Mouse (Mus musculus) stomach, embryonic 16.5 days (tissue): ENCODE results near the gene Gba. TPM values are rescaled to one million over a fixed set of nuclear protein-coding genes. Genes with fewer than 3 reads are reported as not detected.
A peak's percentile ranks its signal among the peaks of the same experiment; 100 is the strongest.

Experiments used
- ATAC-seq: fragments of 200-750 bp; cut with Nextera tagmentation; 2 replicates; pipeline ENCODE4 v1.8.0; 2017; ENCODE audit warnings: moderate number of reproducible peaks, moderate TSS enrichment; ENCODE audit not compliant: insufficient read depth, low FRiP score
- H3K27ac ChIP-seq: fragments of 300-500 bp; sonication (generic); 2 replicates; pipeline ENCODE4 v1.5.1; 2014; ENCODE audit warnings: low read length
- H3K27me3 ChIP-seq: fragments of 300-500 bp; sonication (generic); 2 replicates; pipeline ENCODE4 v1.6.1; 2014; ENCODE audit warnings: low read length, control low read depth, mixed read lengths; ENCODE audit not compliant: control insufficient read depth, insufficient read depth
- H3K36me3 ChIP-seq: fragments of 300-500 bp; sonication (generic); 2 replicates; pipeline ENCODE4 v1.6.1; 2014; ENCODE audit warnings: low read length; ENCODE audit not compliant: control insufficient read depth, insufficient read depth
- H3K4me1 ChIP-seq: fragments of 300-500 bp; sonication (generic); 2 replicates; pipeline ENCODE4 v1.6.1; 2014; ENCODE audit warnings: low read length, control low read depth, mixed read lengths; ENCODE audit not compliant: control insufficient read depth, insufficient read depth
- H3K4me2 ChIP-seq: fragments of 300-500 bp; sonication (generic); 2 replicates; pipeline ENCODE4 v1.6.1; 2014; ENCODE audit warnings: low read depth, low read length, mixed read lengths
- H3K4me3 ChIP-seq: fragments of 300-500 bp; sonication (generic); replicated peaks from 2 replicates; pipeline ENCODE4 v1.5.1; 2014; ENCODE audit warnings: mild to moderate bottlenecking, low read length
- H3K9ac ChIP-seq: fragments of 300-500 bp; sonication (generic); 2 replicates; pipeline ENCODE4 v1.6.1; 2014; ENCODE audit warnings: low read length
- H3K9me3 ChIP-seq: fragments of 300-500 bp; sonication (generic); replicated peaks from 2 replicates; pipeline ENCODE4 v1.6.1; 2016; ENCODE audit warnings: low read length, control low read depth; ENCODE audit not compliant: control insufficient read depth
- WGBS: fragments of 180-500 bp; shearing (Covaris S2); extraction: QIAGEN DNeasy Blood & Tissue Kit; methylation state at CpG from one replicate; pipeline ENCODE4 v1.1.7; 2014; 5-methylcytosine and 5-hydroxymethylcytosine counted together
- polyA plus RNA-seq: library from polyadenylated mRNA; unstranded; fragments of >200 nt; fragmentation: Nextera tagmentation; extraction: Ambion mirVana; gene quantifications from 2 replicates; pipeline ENCODE4 v1.2.1, GENCODE M21; 2015

The Gba gene
- polyA plus RNA-seq, 1 experiment from 2014 or later = 55.4 TPM

GRCm38 (mm10) chr3:89188478-89188875 lies 14.3 kb upstream of the Gba start:
- H3K9ac ChIP-seq = no peak overlapping the region
- no peak for ATAC-seq
- H3K4me1 ChIP-seq = peaks cover 11% of the 10 kb centered on the region
- no peaks in the 10 kb centered on the region for H3K36me3 ChIP-seq
- H3K27me3 ChIP-seq = no peaks in the 10 kb centered on the region
- H3K9me3 ChIP-seq = no peaks in the 10 kb centered on the region
- no peak overlapping the region for H3K4me3 ChIP-seq
- no peak overlapping the region for H3K27ac ChIP-seq
- H3K4me2 ChIP-seq = no peak overlapping the region
- WGBS = 70% methylated on average over 12 of the region's 12 CpGs

- Histone ChIP-seq H3K4me2 (no peak overlapping the region), H3K9me3 (no peaks in the 10 kb centered on the region), H3K27ac (no peak overlapping the region), H3K36me3 (no peaks in the 10 kb centered on the region), H3K4me1 (no peaks in the 10 kb centered on the region), H3K4me3 (no peak overlapping the region), H3K27me3 (no peaks in the 10 kb centered on the region), H3K9ac (no peak overlapping the region)
- 81% methylated on average over 8 of the region's 8 CpGs for WGBS
- no peak for ATAC-seq
These were observed 12.3 kb upstream of the Gba start for GRCm38 (mm10) chr3:89190436-89190835.

DNA sequence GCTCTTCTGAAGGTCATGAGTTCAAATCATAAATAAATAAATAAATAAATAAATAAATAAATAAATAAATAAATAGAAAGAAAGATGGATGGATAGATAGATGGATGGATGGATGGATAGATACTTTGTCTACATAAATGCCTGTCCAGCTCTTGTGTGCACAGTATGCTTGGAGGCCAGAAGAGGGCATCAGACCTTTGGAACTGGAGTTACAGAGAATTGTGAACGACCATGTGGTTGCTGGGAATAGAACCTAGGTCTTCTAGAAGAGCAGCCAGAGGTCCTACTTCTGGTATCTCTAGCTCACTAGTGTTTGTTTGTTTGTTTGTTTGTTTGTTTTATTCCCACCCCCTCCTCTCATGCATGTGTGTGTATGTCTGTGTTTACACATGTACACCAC lies 9.4 kb upstream of the Gba start:
- Histone ChIP-seq H3K4me2 (no peak overlapping the region), H3K4me3 (no peak overlapping the region), H3K4me1 (peaks cover 8% of the 10 kb centered on the region), H3K9me3 (no peaks in the 10 kb centered on the region), H3K36me3 (no peaks in the 10 kb centered on the region), H3K27me3 (no peaks in the 10 kb centered on the region), H3K27ac (no peak overlapping the region), H3K9ac (no peak overlapping the region)
- ATAC-seq = no peak
- 61% methylated on average over 1 of the region's 1 CpGs for WGBS

DNA sequence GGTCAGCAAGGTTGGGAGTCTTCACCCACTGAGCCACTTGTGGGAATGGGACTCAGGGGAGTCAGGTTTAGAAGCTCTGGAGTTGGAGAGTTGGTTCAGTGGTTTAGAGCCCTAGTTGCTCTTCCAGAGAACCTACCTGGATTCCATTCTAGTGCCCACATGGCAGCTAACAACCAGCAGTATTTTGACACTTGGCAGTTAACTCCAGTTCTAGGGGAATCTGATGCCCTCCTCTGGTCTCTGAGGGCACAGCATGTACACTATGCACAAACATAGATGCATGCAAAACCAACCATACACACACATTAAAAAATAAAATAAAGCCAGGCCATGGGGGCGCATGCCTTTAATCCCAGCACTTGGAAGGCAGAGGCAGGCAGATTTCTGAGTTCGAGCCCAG lies 8.9 kb upstream of the Gba start:
- no peak overlapping the region for H3K27ac ChIP-seq
- no peak overlapping the region for H3K9ac ChIP-seq
- no peaks in the 10 kb centered on the region for H3K9me3 ChIP-seq
- WGBS = 95% methylated on average over 2 of the region's 2 CpGs
- H3K27me3 ChIP-seq = no peaks in the 10 kb centered on the region
- no peaks in the 10 kb centered on the region for H3K36me3 ChIP-seq
- H3K4me1 ChIP-seq = peaks cover 8% of the 10 kb centered on the region
- no peak overlapping the region for H3K4me3 ChIP-seq
- ATAC-seq = no peak
- H3K4me2 ChIP-seq = no peak overlapping the region

DNA sequence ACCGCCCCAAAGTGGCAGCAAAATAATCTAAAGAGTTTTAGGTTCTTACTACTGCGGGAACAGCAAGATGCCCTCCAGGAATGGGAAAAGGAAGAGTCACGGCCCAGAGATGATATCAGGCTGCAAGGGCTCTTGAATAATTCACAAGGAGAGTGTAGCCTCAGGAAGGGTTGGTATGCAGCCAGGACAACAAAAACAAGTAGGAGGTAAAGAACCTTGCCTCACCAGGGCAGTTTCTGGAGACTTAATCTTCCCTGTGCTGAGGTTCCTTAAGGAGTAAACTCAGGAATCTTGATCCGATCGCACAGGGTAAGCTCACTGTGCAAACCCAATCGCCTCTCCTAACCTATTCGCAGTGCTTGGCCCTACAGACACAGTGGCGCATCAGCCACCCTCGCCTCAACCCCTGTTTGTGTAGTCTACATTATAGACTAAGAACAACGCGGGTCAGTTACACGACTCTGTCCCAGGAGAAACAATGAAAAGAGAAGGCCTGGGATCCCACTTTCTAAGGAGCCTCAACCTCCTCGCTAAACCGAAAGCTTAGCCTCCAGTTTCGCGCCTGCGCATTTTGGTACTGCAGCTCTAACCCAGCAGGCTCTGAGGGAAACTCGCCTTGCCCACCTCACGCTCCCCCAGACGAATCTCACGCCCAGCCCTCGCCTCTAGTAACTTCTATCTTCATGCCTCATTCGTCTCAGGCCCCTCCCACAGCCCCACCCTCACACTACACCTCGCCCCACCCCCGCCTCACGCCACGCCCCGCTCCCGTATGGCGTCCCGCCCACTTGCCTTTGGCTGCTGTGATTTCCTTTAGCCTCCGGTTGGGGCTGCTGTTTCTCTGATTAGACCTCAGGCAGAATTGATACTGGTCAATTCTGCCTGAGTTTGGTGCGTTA lies 6.5 kb upstream of the Gba start:
- no peaks in the 10 kb centered on the region for H3K36me3 ChIP-seq
- peak; percentile 99 for ATAC-seq
- H3K9me3 ChIP-seq = no peaks in the 10 kb centered on the region
- peak overlapping the region; percentile 77 for H3K27ac ChIP-seq
- peak overlapping the region; percentile 78 for H3K9ac ChIP-seq
- H3K4me2 ChIP-seq = peak overlapping the region; percentile 66
- 7% methylated on average over 33 of the region's 33 CpGs for WGBS
- no peaks in the 10 kb centered on the region for H3K27me3 ChIP-seq
- H3K4me1 ChIP-seq = peaks cover 8% of the 10 kb centered on the region
- H3K4me3 ChIP-seq = peak overlapping the region; percentile 49

DNA sequence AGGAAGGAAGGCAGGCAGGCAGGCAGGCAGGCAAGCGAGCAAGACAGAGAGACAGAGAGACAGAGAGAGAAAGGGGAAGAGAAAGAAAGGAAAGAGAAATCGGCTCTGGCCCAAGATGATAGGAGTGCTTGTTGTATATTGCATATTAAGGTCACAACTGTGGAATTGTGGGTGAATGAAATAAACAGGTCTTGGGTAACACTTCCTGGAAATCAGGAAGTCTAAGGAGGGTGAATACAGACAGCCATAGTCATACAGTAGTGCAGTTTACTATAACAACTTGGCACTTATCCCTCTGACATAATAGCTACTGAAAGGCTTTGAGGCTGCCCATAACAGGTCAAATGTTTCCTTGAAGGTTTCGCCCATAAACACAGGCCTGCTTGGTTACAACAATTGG lies 2.9 kb upstream of the Gba start:
- no peaks in the 10 kb centered on the region for H3K27me3 ChIP-seq
- H3K4me3 ChIP-seq = no peak overlapping the region
- no peak overlapping the region for H3K9ac ChIP-seq
- H3K27ac ChIP-seq = no peak overlapping the region
- no peak overlapping the region for H3K4me2 ChIP-seq
- H3K4me1 ChIP-seq = peaks cover 12% of the 10 kb centered on the region
- H3K36me3 ChIP-seq = no peaks in the 10 kb centered on the region
- no peaks in the 10 kb centered on the region for H3K9me3 ChIP-seq
- ATAC-seq = no peak
- WGBS = 76% methylated on average over 3 of the region's 3 CpGs

- no peak for ATAC-seq
- Histone ChIP-seq H3K9ac (peak overlapping the region; percentile 71), H3K36me3 (peaks cover 9% of the 10 kb centered on the region), H3K9me3 (no peaks in the 10 kb centered on the region), H3K4me1 (peaks cover 4% of the 10 kb centered on the region; the same call in 1 of the 2 replicates), H3K27ac (peak overlapping the region; percentile 43; the same call in 1 of the 2 replicates), H3K27me3 (no peaks in the 10 kb centered on the region), H3K4me3 (peak overlapping the region; percentile 65), H3K4me2 (peak overlapping the region; percentile 71)
- WGBS = 37% methylated on average over 5 of the region's 5 CpGs
These were observed 400 bp downstream of the Gba start for GRCm38 (mm10) chr3:89203142-89203514.

DNA sequence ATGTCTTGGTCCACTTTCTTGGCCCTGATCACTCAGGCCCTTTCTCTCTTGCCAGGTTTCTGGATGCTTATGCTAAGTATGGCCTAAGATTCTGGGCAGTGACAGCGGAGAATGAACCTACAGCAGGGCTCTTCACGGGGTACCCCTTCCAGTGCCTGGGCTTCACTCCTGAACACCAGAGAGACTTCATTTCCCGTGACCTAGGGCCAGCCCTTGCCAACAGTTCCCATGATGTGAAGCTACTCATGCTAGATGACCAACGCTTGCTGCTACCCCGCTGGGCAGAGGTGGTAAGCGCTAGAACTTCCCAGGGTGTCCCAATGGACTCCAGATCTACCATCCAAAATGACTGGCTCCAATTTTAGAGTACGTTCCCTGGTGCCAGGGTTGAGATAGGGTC lies 3.4 kb downstream of the Gba start:
- no peak for ATAC-seq
- no peak overlapping the region for H3K4me2 ChIP-seq
- no peak overlapping the region for H3K27ac ChIP-seq
- H3K4me1 ChIP-seq = peaks cover 4% of the 10 kb centered on the region; the same call in 1 of the 2 replicates
- no peaks in the 10 kb centered on the region for H3K27me3 ChIP-seq
- H3K9ac ChIP-seq = no peak overlapping the region
- no peaks in the 10 kb centered on the region for H3K9me3 ChIP-seq
- H3K4me3 ChIP-seq = no peak overlapping the region
- H3K36me3 ChIP-seq = peaks cover 10% of the 10 kb centered on the region
- WGBS = 91% methylated on average over 7 of the region's 7 CpGs

GRCm38 (mm10) chr3:89206695-89207094 lies 4.0 kb downstream of the Gba start:
- ATAC-seq = no peak
- no peak overlapping the region for H3K9ac ChIP-seq
- H3K36me3 ChIP-seq = peaks cover 10% of the 10 kb centered on the region
- H3K4me1 ChIP-seq = peaks cover 4% of the 10 kb centered on the region; the same call in 1 of the 2 replicates
- H3K4me3 ChIP-seq = no peak overlapping the region
- 79% methylated on average over 2 of the region's 2 CpGs for whole genome bisulfite sequencing
- no peaks in the 10 kb centered on the region for H3K9me3 ChIP-seq
- no peaks in the 10 kb centered on the region for H3K27me3 ChIP-seq
- 0 out of 2 replicates have a peak overlapping the region, but pooled peaks have one; percentile 74 for H3K27ac ChIP-seq
- no peak overlapping the region for H3K4me2 ChIP-seq
